Mouse (Mus musculus) bone marrow macrophage, adult 2 months (primary cell): ENCODE measurements around the gene Fam19a2. TPM values are rescaled to one million over a fixed set of nuclear protein-coding genes. Genes with fewer than 3 reads are reported as not detected.

Experiments used
- H3K27ac ChIP-seq: 2 replicates; pipeline ENCODE4 v1.5.1; 2012; ENCODE audit warnings: low read depth, low read length; ENCODE audit not compliant: insufficient read depth
- H3K4me1 ChIP-seq: 2 replicates; pipeline ENCODE4 v1.6.1; 2012; ENCODE audit warnings: low read length; ENCODE audit not compliant: control insufficient read depth, insufficient read depth
- H3K4me3 ChIP-seq: 2 replicates; pipeline ENCODE4 v1.5.1; 2012; ENCODE audit warnings: mild to moderate bottlenecking, low read length, moderate library complexity; ENCODE audit not compliant: insufficient read depth
- CTCF ChIP-seq: IDR thresholded peaks from 2 replicates; pipeline ENCODE4 v1.5.1; 2012; ENCODE audit warnings: low read depth, mild to moderate bottlenecking, low read length, moderate library complexity
- POLR2A ChIP-seq: IDR thresholded peaks from 2 replicates; pipeline ENCODE4 v1.6.1; 2012; ENCODE audit warnings: mild to moderate bottlenecking, low read depth, low read length, borderline replicate concordance
- polyA plus RNA-seq: library from polyadenylated mRNA; stranded (reverse); fragments of >200 nt; gene quantifications from 2 replicates; pipeline ENCODE4 v1.2.4, GENCODE M21; 2012; ENCODE audit not compliant: missing spikeins, insufficient read depth, insufficient read length

The Fam19a2 gene
- polyA plus RNA-seq, 1 experiment: not detected

- no peaks in the 10 kb centered on the region for H3K4me1 ChIP-seq
- no peak overlapping the region for H3K27ac ChIP-seq
- no peak overlapping the region for H3K4me3 ChIP-seq
- TF ChIP-seq CTCF (no peak), POLR2A (no peak)
Measured at GRCm38 (mm10) chr10:123521203-123521602, 257.4 kb downstream of the Fam19a2 start.

GRCm38 (mm10) chr10:123525424-123525823 lies 261.6 kb downstream of the Fam19a2 start:
- H3K27ac ChIP-seq: no peak overlapping the region
- no peaks in the 10 kb centered on the region for H3K4me1 ChIP-seq
- TF ChIP-seq POLR2A (no peak), CTCF (no peak)
- H3K4me3 ChIP-seq: no peak overlapping the region

- Histone ChIP-seq H3K27ac (no peak overlapping the region), H3K4me1 (no peaks in the 10 kb centered on the region)
Measured at GRCm38 (mm10) chr10:123526059-123526458, 262.3 kb downstream of the Fam19a2 start.

GRCm38 (mm10) chr10:123536143-123536542 lies 272.3 kb downstream of the Fam19a2 start:
- TF ChIP-seq CTCF (no peak), POLR2A (no peak)
- no peak overlapping the region for H3K4me3 ChIP-seq
- no peaks in the 10 kb centered on the region for H3K4me1 ChIP-seq
- H3K27ac ChIP-seq: no peak overlapping the region

More at GRCm38 (mm10) chr10:123526059-123526458, 262.3 kb downstream of the Fam19a2 start:
- TF ChIP-seq CTCF (no peak), POLR2A (no peak)
- no peak overlapping the region for H3K4me3 ChIP-seq

GRCm38 (mm10) chr10:123548391-123548790 lies 284.6 kb downstream of the Fam19a2 start:
- H3K27ac ChIP-seq: no peak overlapping the region
- H3K4me1 ChIP-seq: no peaks in the 10 kb centered on the region
- TF ChIP-seq CTCF (no peak), POLR2A (no peak)
- no peak overlapping the region for H3K4me3 ChIP-seq

GRCm38 (mm10) chr10:123567677-123568076 lies 303.9 kb downstream of the Fam19a2 start:
- TF ChIP-seq CTCF (no peak), POLR2A (no peak)

GRCm38 (mm10) chr10:123570616-123571188 lies 306.9 kb downstream of the Fam19a2 start:
- no peak overlapping the region for H3K27ac ChIP-seq
- TF ChIP-seq CTCF: no peak
- no peak for TF ChIP-seq POLR2A
- H3K4me1 ChIP-seq: no peaks in the 10 kb centered on the region
- no peak overlapping the region for H3K4me3 ChIP-seq

More at GRCm38 (mm10) chr10:123567677-123568076, 303.9 kb downstream of the Fam19a2 start:
- H3K27ac ChIP-seq: no peak overlapping the region
- no peaks in the 10 kb centered on the region for H3K4me1 ChIP-seq
- no peak overlapping the region for H3K4me3 ChIP-seq

- TF ChIP-seq CTCF (no peak), POLR2A (no peak)
Measured at GRCm38 (mm10) chr10:123572342-123573070, 308.7 kb downstream of the Fam19a2 start.

GRCm38 (mm10) chr10:123577823-123578222 lies 314.0 kb downstream of the Fam19a2 start:
- Histone ChIP-seq H3K4me3 (no peak overlapping the region), H3K27ac (no peak overlapping the region), H3K4me1 (no peaks in the 10 kb centered on the region)
- TF ChIP-seq POLR2A (no peak), CTCF (no peak)

More at GRCm38 (mm10) chr10:123572342-123573070, 308.7 kb downstream of the Fam19a2 start:
- Histone ChIP-seq H3K27ac (no peak overlapping the region), H3K4me1 (no peaks in the 10 kb centered on the region), H3K4me3 (no peak overlapping the region)

GRCm38 (mm10) chr10:123579012-123579411 lies 315.2 kb downstream of the Fam19a2 start:
- TF ChIP-seq POLR2A (no peak), CTCF (no peak)
- no peak overlapping the region for H3K27ac ChIP-seq
- H3K4me1 ChIP-seq: no peaks in the 10 kb centered on the region
- H3K4me3 ChIP-seq: no peak overlapping the region
